Mouse (Mus musculus) c-Kit-positive CD71-positive TER-119-positive erythroid progenitor cells, embryonic 14.5 days (primary cell): ENCODE data around the gene Nolc1.

Experiments
- DNase-seq: peaks from one replicate; pipeline ENCODE4 v3.0.0-alpha.2; 2013; ENCODE audit warnings: low spot score

Gene Nolc1

GRCm38 (mm10) chr19:46042476-46043011, 33.1 kb upstream of the Nolc1 start:
- no peak for DNase-seq

GRCm38 (mm10) chr19:46043380-46043779, 32.3 kb upstream of the Nolc1 start:
- DNase-seq = no peak

GRCm38 (mm10) chr19:46044271-46044992, 31.2 kb upstream of the Nolc1 start, which contains the start of gene Pprc1:
Pprc1 (plus strand) TSS chr19:46044886.
- DNase-seq = no peak

- DNase-seq = no peak
Observed at GRCm38 (mm10) chr19:46044993-46045695, 30.5 kb upstream of the Nolc1 start, which contains the start of gene Ldb1. Ldb1 (minus strand) TSS chr19:46045214.

- no peak for DNase-seq
Observed at GRCm38 (mm10) chr19:46045696-46046311, 29.9 kb upstream of the Nolc1 start.

DNA sequence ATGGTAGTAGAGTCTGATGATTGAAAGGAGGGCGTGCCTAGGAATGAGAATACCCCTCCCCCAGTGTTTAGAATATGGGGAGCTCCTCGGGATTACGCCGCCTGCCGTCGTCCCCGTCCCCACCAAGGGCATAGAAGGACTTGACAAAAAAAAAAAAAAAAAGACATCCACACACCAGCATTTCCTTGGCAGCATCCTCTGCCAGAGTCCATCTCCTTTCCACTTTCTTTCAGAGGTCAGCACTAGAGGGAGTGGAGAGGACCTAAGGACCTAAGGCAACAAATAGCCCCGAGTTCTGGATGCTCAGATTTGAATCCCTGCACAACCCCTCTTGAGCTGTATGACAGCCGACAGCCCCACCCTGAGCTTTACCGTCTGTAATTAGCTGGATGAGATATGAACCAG, 29.0 kb upstream of the Nolc1 start:
- no peak for DNase-seq

DNA sequence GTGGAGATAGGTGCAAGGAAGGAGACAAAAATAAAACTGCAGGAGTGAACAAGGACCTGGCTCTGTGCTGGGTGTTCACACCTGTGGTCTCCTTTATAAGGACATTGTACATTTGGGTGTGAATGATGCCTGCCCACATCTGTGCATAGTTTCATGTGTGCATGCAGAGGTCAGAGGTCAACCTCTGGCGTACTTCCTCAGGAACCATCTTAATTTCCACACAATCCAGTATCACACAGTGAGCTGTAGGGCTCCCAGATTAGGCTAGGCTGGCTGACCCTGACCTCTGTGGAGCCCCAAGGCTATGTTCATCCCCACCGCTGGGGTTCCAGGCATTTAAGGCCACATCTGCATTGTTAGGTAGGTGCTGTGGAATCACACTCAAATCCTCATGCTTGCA, 28.2 kb upstream of the Nolc1 start:
- no peak for DNase-seq

GRCm38 (mm10) chr19:46049129-46049528, 26.5 kb upstream of the Nolc1 start:
- DNase-seq = no peak

DNA sequence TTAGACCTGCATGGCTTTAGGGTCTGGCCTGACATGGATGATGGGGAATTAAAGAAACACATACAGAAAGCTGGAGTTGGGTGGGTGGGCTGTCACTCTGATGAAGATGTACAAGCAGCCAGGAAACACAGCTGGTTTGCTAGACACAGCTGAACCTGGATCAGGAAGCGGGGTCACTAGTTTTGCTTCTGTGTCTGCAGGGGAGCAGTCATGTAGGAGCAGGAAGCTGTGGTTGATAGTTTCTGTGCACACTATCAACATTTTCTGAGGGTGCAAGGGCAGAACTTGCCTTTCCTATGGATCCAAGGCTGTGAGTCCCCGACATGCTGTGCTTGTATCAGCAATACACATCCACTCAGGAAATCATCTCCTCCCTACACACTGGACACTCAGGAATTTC, 25.2 kb upstream of the Nolc1 start:
- DNase-seq = no peak

DNA sequence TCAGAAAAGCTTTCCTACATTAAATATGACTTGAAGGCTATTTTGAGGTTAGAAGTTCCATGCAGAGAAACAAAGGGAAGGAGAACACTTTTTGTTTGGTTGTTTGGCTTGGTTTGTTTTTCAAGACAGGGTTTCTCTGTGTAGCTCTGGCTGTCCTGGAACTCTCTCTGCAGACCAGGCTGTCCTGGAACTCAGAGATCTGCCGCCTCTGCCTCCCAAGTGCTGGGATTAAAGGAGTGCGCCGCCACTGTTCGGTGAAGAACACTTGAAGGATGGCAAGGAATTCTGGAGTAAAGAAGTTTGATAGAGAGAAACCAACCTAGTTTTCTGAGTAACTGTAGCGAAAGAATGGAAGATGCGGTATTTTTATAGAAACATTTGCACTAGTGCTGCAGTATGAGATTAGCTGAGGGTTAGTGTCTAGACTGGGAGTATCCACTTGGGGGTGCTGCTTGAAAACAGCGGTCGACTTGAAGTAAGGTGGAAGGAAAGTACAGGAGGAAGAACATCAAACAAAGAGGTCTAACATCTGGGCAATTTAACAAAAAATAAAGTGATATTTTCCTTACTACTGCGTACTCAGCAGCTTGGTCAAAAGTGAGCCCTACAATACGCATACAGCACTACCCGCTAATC, 19.8 kb upstream of the Nolc1 start:
- no peak for DNase-seq

GRCm38 (mm10) chr19:46056388-46056946, 19.2 kb upstream of the Nolc1 start:
- peak; percentile 92 for DNase-seq

- DNase-seq = peak; percentile 69
Observed at GRCm38 (mm10) chr19:46056947-46057607, 18.6 kb upstream of the Nolc1 start.

DNA sequence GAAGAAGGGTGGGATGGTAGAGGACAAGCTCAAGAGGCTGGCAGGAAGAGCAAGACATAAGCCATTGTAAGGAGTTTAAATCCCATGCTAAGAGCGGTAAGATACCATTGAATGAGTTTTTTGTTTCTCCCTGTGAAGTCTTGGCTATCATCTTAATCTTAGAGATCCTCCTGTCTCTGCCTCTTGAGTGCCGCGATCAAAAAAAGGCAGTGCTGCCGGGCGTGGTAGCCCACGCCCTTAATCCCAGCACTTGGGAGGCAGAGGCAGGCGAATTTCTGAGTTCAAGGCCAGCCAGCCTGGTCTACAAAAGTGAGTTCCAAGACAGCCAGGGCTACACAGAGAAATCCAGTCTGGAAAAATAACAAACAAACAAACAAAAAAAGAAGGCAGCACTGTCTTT, 17.2 kb upstream of the Nolc1 start:
- DNase-seq = no peak

GRCm38 (mm10) chr19:46060845-46061244, 14.8 kb upstream of the Nolc1 start:
- DNase-seq = no peak

- no peak for DNase-seq
Observed at GRCm38 (mm10) chr19:46068054-46068453, 7.6 kb upstream of the Nolc1 start.

- DNase-seq = no peak
Observed at GRCm38 (mm10) chr19:46073285-46073684, 2.4 kb upstream of the Nolc1 start.

DNA sequence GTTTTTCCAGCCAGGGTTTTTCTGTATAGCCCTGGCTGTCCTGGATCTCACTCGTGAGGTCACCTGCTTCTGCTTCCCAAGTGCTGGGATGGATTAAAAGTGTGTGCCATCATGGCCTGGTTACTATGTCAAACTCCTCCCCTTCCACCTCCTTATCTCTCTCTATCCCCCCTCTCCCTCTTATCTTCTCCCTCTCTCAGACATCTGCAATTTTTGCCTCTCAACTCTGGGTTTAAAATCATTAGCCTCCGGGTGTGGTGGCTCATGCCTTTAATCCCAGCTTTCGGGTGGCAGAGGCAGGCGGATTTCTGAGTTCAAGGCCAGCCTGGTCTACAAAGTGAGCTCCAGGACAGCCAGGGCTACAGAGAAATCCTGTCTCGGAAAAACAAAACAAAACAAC, 1.4 kb upstream of the Nolc1 start:
- peak; percentile 64 for DNase-seq

DNA sequence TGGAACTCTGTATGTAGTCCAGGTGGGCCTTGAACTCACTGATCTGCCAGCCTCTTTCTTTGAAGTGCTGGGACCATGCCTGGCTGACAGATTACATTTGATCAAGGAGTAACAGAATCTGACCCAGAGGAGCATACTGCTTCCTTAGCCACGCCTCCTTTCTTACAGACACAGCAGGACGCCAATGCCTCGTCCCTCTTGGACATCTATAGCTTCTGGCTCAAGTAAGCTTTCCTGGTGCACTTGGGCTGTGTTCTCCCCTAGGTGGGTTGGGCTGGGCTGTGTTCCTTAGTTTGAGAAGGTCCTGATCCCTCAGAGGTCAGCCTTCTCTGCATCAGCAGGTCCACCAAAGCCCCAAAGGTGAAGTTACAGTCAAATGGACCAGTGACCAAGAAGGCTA, 2.9 kb downstream of the Nolc1 start:
- DNase-seq = no peak

DNA sequence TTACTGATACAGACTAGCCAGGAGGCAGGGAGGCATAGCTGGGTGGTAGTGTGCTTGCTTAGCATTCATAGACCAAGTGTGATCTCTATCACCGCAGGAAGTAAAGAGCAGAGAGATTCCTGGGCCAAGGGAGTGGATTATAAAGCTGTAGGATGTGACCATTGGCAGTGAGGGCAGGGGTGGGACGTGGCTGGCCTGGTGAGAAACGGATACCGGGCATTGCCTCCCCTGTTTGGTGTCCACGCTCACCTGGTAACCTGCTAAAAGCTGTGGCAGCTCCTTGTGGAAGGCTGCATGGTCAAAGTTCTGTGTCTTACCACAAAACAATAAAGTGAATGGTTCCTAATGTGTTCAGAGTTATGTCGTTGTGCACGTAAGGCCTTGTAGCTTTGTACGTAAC, 9.5 kb downstream of the Nolc1 start:
- DNase-seq = no peak

GRCm38 (mm10) chr19:46086337-46086736, 10.7 kb downstream of the Nolc1 start:
- DNase-seq = peak; percentile 74

GRCm38 (mm10) chr19:46087871-46088270, 12.2 kb downstream of the Nolc1 start:
- DNase-seq = no peak
